Mouse (Mus musculus) right cerebral cortex, postnatal 14 days (tissue): ENCODE results near the gene Serpina3a.
"Not testable (repeated sequence)": the region's sequence is repeated elsewhere in the genome, so short reads cannot be mapped to it uniquely, and the experiment has no call there.

Experiments used
- DNase-seq: peaks from one replicate; pipeline ENCODE4 v3.0.0; 2022

The Serpina3a gene

GRCm38 (mm10) chr12:104112333-104112732, at the start of gene Serpina3a:
Gene Serpina3a (plus strand): TSS chr12:104112724.
- DNase-seq: not testable (repeated sequence)

GRCm38 (mm10) chr12:104064532-104064931, 48.0 kb upstream of the Serpina3a start:
- no peak for DNase-seq

GRCm38 (mm10) chr12:104064996-104065395, 47.5 kb upstream of the Serpina3a start:
- no peak for DNase-seq

GRCm38 (mm10) chr12:104066241-104066640, 46.3 kb upstream of the Serpina3a start:
- peak; percentile 49 for DNase-seq

GRCm38 (mm10) chr12:104067549-104067948, 45.0 kb upstream of the Serpina3a start:
- peak; percentile 33 for DNase-seq

GRCm38 (mm10) chr12:104069620-104070019, 42.9 kb upstream of the Serpina3a start:
- DNase-seq: peak; percentile 94

- DNase-seq: no peak
These were observed 40.8 kb upstream of the Serpina3a start for GRCm38 (mm10) chr12:104071708-104072107.

- DNase-seq: no peak
These were observed 40.2 kb upstream of the Serpina3a start for GRCm38 (mm10) chr12:104072286-104072685.

GRCm38 (mm10) chr12:104090119-104090518, 22.4 kb upstream of the Serpina3a start:
- DNase-seq: no peak

- DNase-seq: no peak
These were observed 21.2 kb upstream of the Serpina3a start for GRCm38 (mm10) chr12:104091303-104091702.

GRCm38 (mm10) chr12:104100768-104101167, 11.8 kb upstream of the Serpina3a start, which contains the start of gene Serpina5:
Gene Serpina5 (plus strand): TSS chr12:104101113.
- DNase-seq: no peak

- no peak for DNase-seq
These were observed 6.7 kb upstream of the Serpina3a start for GRCm38 (mm10) chr12:104105847-104106246.

GRCm38 (mm10) chr12:104106919-104107318, 5.6 kb upstream of the Serpina3a start:
- no peak for DNase-seq

- no peak for DNase-seq
These were observed 4.0 kb upstream of the Serpina3a start for GRCm38 (mm10) chr12:104108507-104108906.

- DNase-seq: no peak
These were observed 2.5 kb downstream of the Serpina3a start for GRCm38 (mm10) chr12:104114921-104115579.

- no peak for DNase-seq
These were observed 10.6 kb downstream of the Serpina3a start for GRCm38 (mm10) chr12:104123097-104123496.

GRCm38 (mm10) chr12:104123996-104124395, 11.5 kb downstream of the Serpina3a start:
- no peak for DNase-seq

GRCm38 (mm10) chr12:104125021-104125560, 12.6 kb downstream of the Serpina3a start:
- no peak for DNase-seq

GRCm38 (mm10) chr12:104127696-104128095, 15.2 kb downstream of the Serpina3a start, which contains the start of gene Serpina3b:
Gene Serpina3b (plus strand): TSS chr12:104127996.
- DNase-seq: no peak

- no peak for DNase-seq
These were observed 18.5 kb downstream of the Serpina3a start for GRCm38 (mm10) chr12:104131041-104131440.

- no peak for DNase-seq
These were observed 25.7 kb downstream of the Serpina3a start for GRCm38 (mm10) chr12:104138216-104138615.

GRCm38 (mm10) chr12:104140543-104141103, 28.1 kb downstream of the Serpina3a start:
- DNase-seq: no peak

GRCm38 (mm10) chr12:104141506-104141905, 29.0 kb downstream of the Serpina3a start:
- DNase-seq: no peak

GRCm38 (mm10) chr12:104142427-104142826, 29.9 kb downstream of the Serpina3a start:
- DNase-seq: no peak
